Mouse (Mus musculus) kidney, adult 8-10 months (tissue): Measurements from ENCODE around the gene Ncdn.

Experiments
- DNase-seq, 2 experiments: peaks; one replicate each; pipeline ENCODE4 v3.0.0; 2022

Gene Ncdn

GRCm38 (mm10) chr4:126706630-126707438, 46.4 kb downstream of the Ncdn start:
- DNase-seq, result no peak

GRCm38 (mm10) chr4:126696908-126697307, 56.3 kb downstream of the Ncdn start:
- DNase-seq, result no peak
